Mouse (Mus musculus) C2C12 (cell line): ENCODE results near the gene Dok1.

ENCODE experiments used
- CEBPB ChIP-seq: IDR thresholded peaks from one replicate; pipeline ENCODE4 v1.6.1; 2011; ENCODE audit warnings: low read depth, mild to moderate bottlenecking, control low read depth, moderate library complexity
- CTCF ChIP-seq: IDR thresholded peaks from one replicate; pipeline ENCODE4 v1.5.1; 2011; ENCODE audit not compliant: control insufficient read depth, insufficient read depth, insufficient read length
- FOSL1 ChIP-seq: IDR thresholded peaks from one replicate; pipeline ENCODE4 v1.8.0; 2011; ENCODE audit warnings: mild to moderate bottlenecking, low read length; ENCODE audit not compliant: poor library complexity, insufficient read depth, severe bottlenecking
- MAX ChIP-seq: IDR thresholded peaks from one replicate; pipeline ENCODE4 v1.6.1; 2011; ENCODE audit warnings: mild to moderate bottlenecking, control low read depth
- MYOD1 ChIP-seq: IDR thresholded peaks from one replicate; pipeline ENCODE4 v1.6.1; 2011; ENCODE audit warnings: low read depth; ENCODE audit not compliant: control insufficient read depth, insufficient read length
- USF1 ChIP-seq: IDR thresholded peaks from one replicate; pipeline ENCODE4 v1.6.1; 2011; ENCODE audit warnings: low read depth, mild to moderate bottlenecking, control low read depth, moderate library complexity

GRCm38 (mm10) chr6:83014482-83015466 lies 18.5 kb downstream of the Dok1 start:
- TF ChIP-seq CTCF = no peak
- TF ChIP-seq MAX = no peak
- no peak for TF ChIP-seq FOSL1
- TF ChIP-seq MYOD1 = no peak
- no peak for TF ChIP-seq CEBPB
- no peak for TF ChIP-seq USF1
